Comparison of ENCODE assay signal across 12 mouse cellular contexts in the genomic region with DNA sequence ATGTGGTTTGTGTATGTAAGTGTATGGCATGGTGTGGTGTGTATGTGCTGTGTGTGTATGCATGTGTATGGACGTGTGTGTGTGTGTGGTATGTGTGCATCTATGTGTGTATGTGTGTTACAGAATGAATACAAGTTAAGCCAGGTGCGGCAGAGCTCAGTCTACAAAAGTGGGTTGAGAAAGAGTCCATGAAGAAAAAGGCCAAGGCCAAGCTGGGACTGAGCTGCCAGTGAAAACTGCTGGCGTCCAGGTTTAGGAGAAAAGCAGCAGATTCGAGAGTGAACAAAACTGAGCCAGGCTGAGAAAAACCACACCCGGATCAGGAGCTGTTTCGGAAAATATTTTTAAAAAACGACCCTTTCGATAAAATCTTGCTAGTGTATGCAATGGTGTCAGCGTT.
"Had no signal": no experiment of that assay in that cellular context is flagged by ENCODE, and none has a peak within 500 bp of the region (broad histone marks: within the 10 kb centered on the region; RNA-seq: fewer than 3 reads in every experiment).

No protein-coding gene starts in this region.

- ATAC-seq: lung, postnatal 0 days; midbrain, embryonic 15.5 days had no signal

- H3K4me2 ChIP-seq: limb, embryonic 12.5 days; midbrain, embryonic 15.5 days; neural tube, embryonic 12.5 days had no signal

- H3K4me3 ChIP-seq: limb, embryonic 12.5 days; midbrain, embryonic 10.5 days; midbrain, embryonic 15.5 days; neural tube, embryonic 12.5 days had no signal

- H3K9me3 ChIP-seq: limb, embryonic 12.5 days; midbrain, embryonic 10.5 days; midbrain, embryonic 15.5 days; neural tube, embryonic 12.5 days had no signal

- H3K36me3 ChIP-seq: limb, embryonic 12.5 days; midbrain, embryonic 10.5 days; midbrain, embryonic 15.5 days; neural tube, embryonic 12.5 days had no signal

- H3K9ac ChIP-seq: limb, embryonic 12.5 days; liver, embryonic 14.5 days; midbrain, embryonic 15.5 days; neural tube, embryonic 12.5 days had no signal

- H3K27ac ChIP-seq: limb, embryonic 12.5 days; liver, embryonic 14.5 days; midbrain, embryonic 10.5 days; midbrain, embryonic 15.5 days; neural tube, embryonic 12.5 days; stomach, postnatal 0 days had no signal

- DNase-seq: kidney, postnatal 36 days; liver; lung, adult 2 months; lung, postnatal 4 days; thymus, postnatal 4 days had no signal

- H3K27me3 ChIP-seq: midbrain, embryonic 15.5 days; neural tube, embryonic 12.5 days had no signal
